Mouse (Mus musculus) splenic B cell, adult 2 months (primary cell): ENCODE data around the gene Igtp.
A peak's percentile ranks its signal among the peaks of the same experiment; 100 is the strongest.
"Not testable (repeated sequence)": the region's sequence is repeated elsewhere in the genome, so short reads cannot be mapped to it uniquely, and the experiment has no call there.

Experiments
- DNase-seq: peaks from one replicate; pipeline ENCODE4 v3.0.0-alpha.2; 2011; ENCODE audit warnings: low read depth, low spot score
- H3K27me3 ChIP-seq: 2 replicates; pipeline ENCODE4 v1.6.1; 2012; ENCODE audit warnings: mild to moderate bottlenecking, low read length, moderate library complexity, mixed read lengths; ENCODE audit not compliant: control insufficient read depth, poor library complexity, insufficient read depth, severe bottlenecking
- H3K36me3 ChIP-seq: 2 replicates; pipeline ENCODE4 v1.6.1; 2012; ENCODE audit warnings: mild to moderate bottlenecking, low read length, moderate library complexity, mixed read lengths; ENCODE audit not compliant: control insufficient read depth, poor library complexity, insufficient read depth, severe bottlenecking

The Igtp gene

DNA sequence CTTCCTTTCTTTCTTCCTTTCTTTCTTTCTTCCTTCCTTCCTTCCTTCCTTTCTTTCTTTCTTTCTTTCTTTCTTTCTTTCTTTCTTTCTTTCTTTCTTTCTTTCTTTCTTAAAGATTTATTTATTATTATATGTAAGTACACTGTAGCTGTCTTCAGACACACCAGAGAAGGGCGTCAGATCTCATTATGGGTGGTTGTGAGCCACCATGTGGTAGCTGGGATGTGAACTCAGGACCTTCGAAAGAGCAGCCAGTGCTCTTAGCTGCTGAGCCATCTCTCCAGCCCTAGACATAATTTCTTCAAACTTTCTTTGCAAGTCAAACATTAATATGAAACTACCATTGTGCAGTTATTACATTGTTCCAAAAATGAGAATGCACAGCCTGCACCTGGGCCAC, 25.5 kb downstream of the Igtp start:
- H3K36me3 ChIP-seq, DNase-seq, H3K27me3 ChIP-seq: not testable (repeated sequence)

DNA sequence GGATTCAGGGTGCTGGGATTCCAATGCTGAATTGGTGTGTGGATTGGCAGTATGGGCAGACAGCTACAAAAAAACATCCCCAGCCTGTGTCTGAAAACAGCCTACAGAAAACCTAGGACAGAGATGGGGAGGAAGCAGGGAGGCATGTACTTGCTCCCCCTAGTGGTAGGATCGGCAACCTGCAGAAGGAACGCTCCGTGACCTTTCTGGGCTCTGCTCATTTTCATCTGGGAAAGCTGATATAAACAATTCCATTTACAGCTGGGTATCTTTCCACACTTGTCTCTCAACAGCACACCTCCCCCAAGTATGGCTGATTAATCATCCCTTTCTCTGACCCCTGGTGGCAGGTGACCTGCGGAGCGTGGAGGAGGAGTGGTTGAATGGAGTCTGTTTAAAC, 26.3 kb downstream of the Igtp start:
- peak; percentile 82 for DNase-seq
- H3K27me3 ChIP-seq: no peaks in the 10 kb centered on the region
- peaks cover under 1% of the 10 kb centered on the region; the same call in 1 of the 2 replicates for H3K36me3 ChIP-seq

DNA sequence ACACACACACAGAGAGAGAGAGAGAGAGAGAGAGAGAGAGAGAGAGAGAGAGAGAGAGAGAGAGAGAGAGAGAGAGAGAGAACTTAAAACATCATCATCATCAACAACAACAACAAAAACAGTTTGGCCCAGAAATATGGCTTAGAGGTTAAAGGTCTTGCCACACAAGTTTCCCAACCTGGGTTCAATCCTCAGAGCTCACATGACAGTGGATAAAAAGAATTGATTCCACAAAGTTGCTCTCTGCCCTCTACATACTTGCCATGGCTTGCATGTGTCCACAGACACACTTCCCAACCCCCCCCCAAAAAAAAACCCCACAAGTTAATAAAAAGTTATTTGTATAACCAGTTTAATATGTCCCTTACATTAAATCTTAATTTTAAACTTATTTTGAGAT, 27.1 kb downstream of the Igtp start:
- Histone ChIP-seq H3K36me3 (no peaks in the 10 kb centered on the region; the same call in 1 of the 2 replicates), H3K27me3 (no peaks in the 10 kb centered on the region)
- DNase-seq: no peak

DNA sequence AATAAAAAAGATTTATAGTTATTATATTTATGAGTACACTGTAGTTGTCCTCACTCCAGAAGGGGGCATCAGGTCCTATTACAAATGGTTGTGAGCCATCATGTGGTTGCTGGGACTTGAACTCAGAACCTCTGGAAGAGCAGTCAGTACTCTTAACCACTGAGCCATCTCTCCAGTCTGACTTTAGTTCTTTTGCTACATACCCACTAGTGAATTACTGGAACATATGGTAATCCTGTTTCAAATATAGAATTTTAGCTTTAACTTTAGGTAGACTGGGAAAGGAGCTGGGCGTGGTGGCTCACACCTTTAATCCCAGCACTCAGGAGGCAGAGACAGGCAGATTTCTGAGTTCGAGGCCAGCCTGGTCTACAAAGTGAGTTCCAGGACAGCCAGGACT, 28.7 kb downstream of the Igtp start:
- not testable (repeated sequence) for H3K27me3 ChIP-seq, DNase-seq, H3K36me3 ChIP-seq

DNA sequence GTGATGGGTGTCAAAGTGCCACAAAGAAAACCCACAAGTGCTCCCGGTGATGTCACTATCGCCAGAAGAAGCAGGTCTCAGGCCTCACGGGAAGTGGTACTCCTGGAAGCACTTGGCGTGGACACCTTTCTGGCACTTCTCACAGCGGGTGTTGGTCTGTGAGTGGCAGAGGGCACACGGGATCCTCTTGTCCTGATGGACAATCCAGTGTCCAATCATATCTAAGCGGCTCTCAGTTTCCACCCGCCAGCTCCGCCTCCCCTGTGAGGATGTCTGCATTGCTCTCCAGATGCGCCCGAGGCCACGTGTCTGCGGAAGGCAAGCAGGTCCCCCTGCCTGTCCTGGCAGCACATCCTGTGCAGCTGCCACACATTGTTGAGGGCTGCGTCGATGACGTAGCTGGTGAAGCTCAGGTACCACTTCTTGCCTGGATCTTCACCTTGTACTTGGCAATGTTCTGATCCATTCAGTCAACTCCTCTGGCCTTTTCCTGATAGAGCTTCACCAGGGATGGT, 31.1 kb downstream of the Igtp start:
- Histone ChIP-seq H3K27me3 (no peaks in the 10 kb centered on the region), H3K36me3 (no peaks in the 10 kb centered on the region)
- no peak for DNase-seq

DNA sequence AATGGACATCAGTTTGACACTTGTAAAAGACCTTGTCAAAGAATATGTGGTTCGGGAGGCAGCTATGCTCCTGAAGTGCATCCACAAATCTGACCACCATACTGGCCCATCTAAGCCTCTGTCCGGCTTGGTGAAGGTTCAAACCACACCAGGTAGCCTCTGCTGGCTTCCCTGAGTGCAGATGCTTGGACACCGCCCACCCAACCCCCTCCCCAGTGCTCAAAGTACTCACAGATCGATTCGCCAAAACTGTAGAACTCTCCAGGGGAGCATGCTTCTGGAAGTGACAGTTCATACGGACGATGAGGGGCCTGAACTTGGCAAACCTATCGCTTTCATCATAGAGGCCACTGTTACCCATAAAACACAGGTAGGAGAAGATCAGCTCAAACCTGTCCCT, 31.8 kb downstream of the Igtp start:
- DNase-seq: no peak
- H3K36me3 ChIP-seq: no peaks in the 10 kb centered on the region
- H3K27me3 ChIP-seq: no peaks in the 10 kb centered on the region

DNA sequence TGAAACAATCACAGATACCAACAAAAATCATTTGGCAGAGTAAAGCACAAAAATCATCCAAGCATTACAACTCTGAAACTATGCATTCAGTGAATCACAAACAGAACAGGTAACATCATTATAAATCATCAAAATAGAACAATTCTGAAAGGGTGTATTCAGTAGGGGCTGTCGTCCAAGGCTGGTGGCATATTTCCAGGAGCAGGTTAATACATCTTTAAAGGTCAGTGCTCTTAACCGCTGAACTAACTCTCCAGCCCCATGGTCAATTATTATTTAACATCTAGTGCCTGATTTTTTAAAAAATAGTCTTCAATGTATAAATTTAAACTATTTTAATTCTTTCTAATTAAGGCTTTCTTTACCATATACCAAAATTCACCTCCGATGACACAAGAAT, 35.2 kb downstream of the Igtp start:
- not testable (repeated sequence) for DNase-seq, H3K27me3 ChIP-seq, H3K36me3 ChIP-seq

DNA sequence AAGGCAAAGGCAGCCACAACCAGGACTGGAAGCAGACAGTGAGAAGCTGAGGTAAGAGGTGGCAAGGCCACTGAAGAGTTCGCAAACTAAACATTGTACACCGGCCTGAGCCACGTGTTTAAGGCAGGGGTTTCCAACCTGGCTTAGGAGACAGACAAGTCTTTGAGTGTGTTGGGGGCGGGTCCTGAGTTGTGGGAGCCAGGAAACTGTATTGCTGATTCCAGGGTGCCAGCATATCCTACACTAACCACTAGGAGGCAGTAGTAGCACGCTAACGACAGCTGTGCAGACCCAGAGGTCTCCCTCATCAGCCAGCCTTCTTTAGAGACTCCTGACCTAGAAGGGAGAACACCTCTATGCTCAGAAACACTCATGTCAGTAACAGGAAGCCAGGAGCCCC, 35.8 kb downstream of the Igtp start:
- no peaks in the 10 kb centered on the region for H3K36me3 ChIP-seq
- DNase-seq: peak; percentile 75
- no peaks in the 10 kb centered on the region for H3K27me3 ChIP-seq

DNA sequence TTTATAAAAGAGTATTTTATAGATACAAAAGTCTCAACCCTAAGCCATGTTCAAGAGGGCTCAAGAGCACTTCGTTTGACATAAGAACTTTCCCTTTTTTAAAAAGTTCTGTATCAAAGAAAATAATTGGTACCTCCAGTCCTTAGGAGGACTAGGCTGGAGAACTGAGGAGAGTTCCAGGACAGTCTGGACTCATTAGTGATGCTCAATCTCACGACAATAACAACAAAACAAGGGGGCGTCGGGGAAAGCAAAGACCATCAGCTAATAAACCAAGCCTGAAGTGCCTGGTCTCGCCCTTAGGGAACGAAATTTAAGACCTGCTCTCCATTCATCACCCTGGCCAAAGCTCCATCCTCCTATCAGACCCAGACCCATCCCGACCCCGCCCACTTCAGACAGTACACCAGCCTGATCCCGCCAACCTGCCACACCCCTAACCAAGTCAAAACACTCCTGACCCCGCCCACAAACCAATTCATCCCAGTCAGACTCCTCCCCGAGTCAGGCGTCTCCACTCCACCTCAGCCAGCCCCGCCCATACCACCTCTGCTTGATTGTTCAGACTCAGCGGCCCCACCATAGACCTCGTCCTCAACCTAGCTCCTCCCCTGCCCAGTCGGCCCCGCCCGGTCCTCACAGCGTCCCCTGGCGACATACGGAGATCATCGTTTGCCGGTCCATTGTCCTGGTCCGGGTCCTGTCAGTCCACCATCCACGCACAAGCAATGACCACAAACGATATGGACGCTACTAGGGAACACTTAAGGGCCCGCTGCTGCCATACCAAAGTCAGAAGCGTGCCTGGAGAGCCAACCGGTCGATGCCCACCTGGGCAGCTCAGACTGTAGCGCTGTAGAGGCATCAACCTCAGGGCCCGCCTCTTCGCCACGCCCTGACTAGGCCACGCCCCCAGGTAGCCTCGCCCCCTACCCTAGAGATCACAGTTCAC, 39.8 kb downstream of the Igtp start:
- peak; percentile 74 for DNase-seq
- no peaks in the 10 kb centered on the region for H3K27me3 ChIP-seq
- H3K36me3 ChIP-seq: no peaks in the 10 kb centered on the region

DNA sequence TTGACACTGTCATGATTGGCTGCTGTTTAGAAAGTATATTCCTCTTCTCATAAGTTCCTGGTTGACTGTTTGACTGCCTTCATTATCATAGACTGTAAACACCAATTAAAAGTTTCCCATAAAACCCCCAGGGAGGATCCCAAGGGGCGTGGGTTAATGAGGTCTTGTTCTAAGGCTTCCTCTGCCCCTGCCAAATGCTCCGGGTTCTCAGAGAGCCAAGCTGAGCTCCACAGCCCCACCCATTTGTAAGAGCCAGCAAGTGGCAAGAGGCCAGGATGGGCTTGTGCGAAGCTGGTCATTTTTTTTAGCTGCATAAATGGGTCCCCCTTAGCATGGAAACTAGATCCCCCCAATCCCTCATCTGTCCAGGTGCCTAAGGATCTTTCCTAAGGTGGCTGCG, 47.9 kb downstream of the Igtp start:
- Histone ChIP-seq H3K36me3 (no peaks in the 10 kb centered on the region), H3K27me3 (no peaks in the 10 kb centered on the region)
- DNase-seq: no peak

DNA sequence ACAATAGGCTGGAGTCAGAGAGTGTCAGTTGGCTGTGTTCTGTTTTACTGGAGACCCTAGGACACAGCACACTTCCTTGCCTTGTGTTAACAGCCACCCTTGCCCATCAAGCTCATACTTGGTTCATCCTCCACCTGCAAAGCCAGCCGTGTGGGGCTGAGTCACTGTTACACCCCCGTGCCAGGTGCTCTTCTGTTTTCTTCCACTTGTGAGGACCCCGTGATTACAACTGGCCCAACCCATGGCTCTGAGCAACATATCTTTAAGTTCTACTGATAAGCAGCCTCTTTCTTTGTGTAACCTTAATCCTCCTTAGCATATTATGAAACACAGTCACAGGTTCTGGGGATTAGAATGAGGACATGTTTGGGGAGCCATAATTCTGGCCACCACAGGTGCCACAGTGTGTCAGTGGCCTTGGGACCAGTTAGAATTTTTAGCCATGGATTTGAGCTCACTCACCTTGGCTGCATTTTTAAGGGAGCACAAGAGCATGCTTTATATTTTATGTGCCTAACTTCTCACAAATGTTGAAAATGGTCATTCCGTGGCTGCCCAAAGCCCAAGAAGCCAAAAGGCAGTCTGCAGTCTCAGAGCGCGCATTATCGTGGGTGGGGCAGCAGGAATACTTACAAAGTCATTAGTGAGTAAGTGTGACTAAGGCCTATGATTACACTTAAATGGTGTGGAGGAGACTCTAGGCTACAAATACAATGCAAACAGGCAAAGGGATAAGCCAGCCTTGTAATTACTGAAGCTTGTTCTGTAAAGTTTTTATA, 50.0 kb downstream of the Igtp start:
- H3K36me3 ChIP-seq: no peaks in the 10 kb centered on the region
- no peaks in the 10 kb centered on the region for H3K27me3 ChIP-seq
- DNase-seq: no peak

DNA sequence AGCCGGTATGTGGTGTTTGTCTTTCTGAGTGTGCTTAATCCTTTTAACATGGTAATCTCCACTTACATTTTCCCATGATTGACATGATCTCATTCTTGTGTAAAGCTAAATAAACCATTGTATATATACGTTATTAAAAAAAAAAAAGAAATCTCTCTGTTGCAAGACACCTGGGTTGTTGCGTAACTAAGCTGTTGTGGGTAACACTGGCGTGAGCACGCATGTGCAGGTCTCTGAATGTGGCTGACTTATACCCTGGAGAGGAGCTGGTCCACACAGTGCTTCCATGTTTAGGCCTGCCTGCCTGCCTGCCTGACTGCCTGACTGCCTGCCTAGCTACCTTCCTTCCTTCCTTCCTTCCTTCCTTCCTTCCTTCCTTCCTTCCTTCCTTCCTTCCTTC, 51.2 kb downstream of the Igtp start:
- H3K36me3 ChIP-seq: no peaks in the 10 kb centered on the region
- H3K27me3 ChIP-seq: no peaks in the 10 kb centered on the region
- DNase-seq: no peak

DNA sequence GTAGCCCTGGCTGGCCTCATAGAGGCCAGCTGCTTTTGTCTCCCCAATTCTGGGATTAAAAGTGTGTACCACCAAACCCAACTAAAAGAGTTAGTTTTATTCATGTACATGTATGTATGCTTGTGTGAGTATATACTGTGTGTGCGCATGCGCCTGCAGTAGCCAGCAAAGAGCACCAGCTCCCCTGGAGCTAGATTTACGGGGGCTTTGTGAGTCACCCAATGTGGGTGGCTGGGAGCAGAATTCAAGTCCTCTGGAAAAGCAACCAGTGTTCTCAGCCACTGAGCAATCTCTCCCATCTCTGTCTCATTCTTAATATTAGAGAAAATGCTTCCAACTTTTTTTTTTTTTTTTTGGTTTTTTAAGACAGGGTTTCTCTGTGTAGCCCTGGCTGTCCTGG, 55.1 kb downstream of the Igtp start:
- no peaks in the 10 kb centered on the region for H3K36me3 ChIP-seq
- no peaks in the 10 kb centered on the region for H3K27me3 ChIP-seq
- no peak for DNase-seq
